15 mouse cellular contexts compared by ENCODE assay signal in genomic region chr15:83435324-83436090, GRCm38 (mm10). TPM values are rescaled to one million over a fixed set of nuclear protein-coding genes. Genes with fewer than 3 reads are reported as not detected.
DNase-seq lines count a peak whose midpoint lies in the region; ATAC-seq lines count a peak whose summit lies in the region.
"Had no signal": no experiment of that assay in that cellular context is flagged by ENCODE, and none has a peak within 500 bp of the region (broad histone marks: within the 10 kb centered on the region; RNA-seq: fewer than 3 reads in every experiment).

No protein-coding gene starts in this region.

- no peaks in the 10 kb centered on the region for H3K27me3 ChIP-seq in embryonic facial prominence, embryonic 14.5 days (replicated peaks; ENCODE audit: control insufficient read depth, insufficient read depth, low read length)
- H3K27me3 ChIP-seq in embryonic facial prominence, embryonic 10.5 days (replicated peaks; ENCODE audit: low read depth, poor library complexity, severe bottlenecking): no peaks in the 10 kb centered on the region
- H3K27me3 ChIP-seq: hindbrain, embryonic 15.5 days; limb, embryonic 13.5 days; neural tube, embryonic 13.5 days had no signal

- H3K4me2 ChIP-seq in embryonic facial prominence, embryonic 14.5 days (ENCODE audit: low read depth, low read length): no peak overlapping the region
- H3K4me2 ChIP-seq: hindbrain, embryonic 15.5 days; limb, embryonic 13.5 days; neural tube, embryonic 13.5 days had no signal

- H3K36me3 ChIP-seq in embryonic facial prominence, embryonic 14.5 days (ENCODE audit: control insufficient read depth, insufficient read depth, low read length): no peaks in the 10 kb centered on the region
- H3K36me3 ChIP-seq in embryonic facial prominence, embryonic 10.5 days (replicated peaks): no peaks in the 10 kb centered on the region
- H3K36me3 ChIP-seq: hindbrain, embryonic 15.5 days; limb, embryonic 13.5 days; neural tube, embryonic 13.5 days had no signal

- 72% methylated on average over 8 of the region's 8 CpGs for WGBS in embryonic facial prominence, embryonic 14.5 days
- WGBS in embryonic facial prominence, embryonic 10.5 days: 86% methylated on average over 8 of the region's 8 CpGs

- no peak overlapping the region for H3K27ac ChIP-seq in embryonic facial prominence, embryonic 14.5 days (replicated peaks; ENCODE audit: low read depth, low read length)
- H3K27ac ChIP-seq in embryonic facial prominence, embryonic 10.5 days (replicated peaks): no peak overlapping the region
- H3K27ac ChIP-seq: hindbrain, embryonic 15.5 days; limb, embryonic 13.5 days; neural tube, embryonic 13.5 days had no signal

- peak; percentile 65 for DNase-seq in embryonic facial prominence, embryonic 14.5 days (ENCODE audit: low spot score)
- no peak for DNase-seq in embryonic facial prominence, embryonic 10.5 days (ENCODE audit: low spot score)
- peak; percentile 51 for DNase-seq in kidney, adult 9 months
- no peak for DNase-seq in kidney, postnatal 4 days
- DNase-seq in 3T3-L1 (ENCODE audit: low read depth, low spot score): peak; percentile 78
- no peak for DNase-seq in adrenal gland, adult 2 months
- DNase-seq: adrenal gland, postnatal 25 days; cerebellum, postnatal 25 days; kidney, postnatal 14 days; thymus, postnatal 25 days had no signal

- H3K9ac ChIP-seq in embryonic facial prominence, embryonic 14.5 days (ENCODE audit: low read depth, low read length): no peak overlapping the region
- H3K9ac ChIP-seq: hindbrain, embryonic 15.5 days; limb, embryonic 13.5 days; neural tube, embryonic 13.5 days had no signal

- peaks cover 23% of the 10 kb centered on the region for H3K4me1 ChIP-seq in embryonic facial prominence, embryonic 14.5 days (ENCODE audit: control insufficient read depth, insufficient read depth, low read length)
- peaks cover 22% of the 10 kb centered on the region for H3K4me1 ChIP-seq in embryonic facial prominence, embryonic 10.5 days

- no peak for ATAC-seq in embryonic facial prominence, embryonic 14.5 days (ENCODE audit: low read depth)
- 0 out of 2 replicates have a peak, but pooled peaks have one; percentile 23 for ATAC-seq in granulocyte monocyte progenitor cell, adult 5-6 weeks (replicated peaks; ENCODE audit: poor library complexity, severe bottlenecking)
- ATAC-seq in megakaryocyte progenitor cell, adult 5-6 weeks (replicated peaks; ENCODE audit: poor library complexity): no peak

- no peak overlapping the region for H3K4me3 ChIP-seq in embryonic facial prominence, embryonic 14.5 days (ENCODE audit: low read depth, low read length)
- H3K4me3 ChIP-seq in embryonic facial prominence, embryonic 10.5 days: no peak overlapping the region
- H3K4me3 ChIP-seq: hindbrain, embryonic 15.5 days; limb, embryonic 13.5 days; neural tube, embryonic 13.5 days had no signal

- no peaks in the 10 kb centered on the region for H3K9me3 ChIP-seq in embryonic facial prominence, embryonic 14.5 days (ENCODE audit: control insufficient read depth, low read length)
- H3K9me3 ChIP-seq in embryonic facial prominence, embryonic 10.5 days: no peaks in the 10 kb centered on the region
- H3K9me3 ChIP-seq: hindbrain, embryonic 15.5 days; limb, embryonic 13.5 days; neural tube, embryonic 13.5 days had no signal

RNA-seq across cellular contexts. Expression of gene Pacsin2, which starts 28.9 kb away (rescaled TPM):
- 49.3 TPM in 2 replicates for polyA plus RNA-seq in embryonic facial prominence, embryonic 14.5 days (2014; fragmentation: Nextera tagmentation; extraction: Ambion mirVana)
- 60.7 and 61.7 TPM in 2 replicates for polyA plus RNA-seq in embryonic facial prominence, embryonic 10.5 days (2016; fragmentation: Nextera tagmentation; extraction: Ambion mirVana)
- total RNA-seq in granulocyte monocyte progenitor cell, adult 5-6 weeks (2014; fragmentation: Nextera tagmentation): 43.3 and 56.8 TPM in 2 replicates
- 65.2 and 91.1 TPM in 2 replicates for total RNA-seq in granulocyte monocyte progenitor cell, adult 5-6 weeks (2017)
- 100 to 1,000 TPM in 1 of 2 experiments, 10 to 100 TPM in 1; 76.7 to 111 TPM for total RNA-seq in adrenal gland, adult 2 months (2021)
- 25.3 and 28.9 TPM in 2 replicates for polyA plus RNA-seq in adrenal gland, adult 2 months (2012; rRNA removed)
- 40.0 and 47.4 TPM in 2 replicates for total RNA-seq in megakaryocyte progenitor cell, adult 5-6 weeks (2015)
- 71.7 and 101 TPM in 2 replicates for total RNA-seq in megakaryocyte progenitor cell, adult 5-6 weeks (2017)

Comparison
In these comparisons a context has a peak if more than half of its experiments do, and no peak if none do; other contexts are left out.
1. DNase-seq: peak in embryonic facial prominence, embryonic 14.5 days (single experiment), kidney, adult 9 months (single experiment) and 3T3-L1 (single experiment); none in embryonic facial prominence, embryonic 10.5 days (single experiment), kidney, postnatal 4 days (0 of 2) and adrenal gland, adult 2 months (single experiment).